Mouse (Mus musculus): ENCODE data around the gene Mtcl1.

- no peak for TF ChIP-seq CTCF (IDR thresholded peaks at IDR 0.05; ENCODE audit: borderline replicate concordance, control insufficient read depth, extremely low read depth, insufficient read depth, low read length, poor library complexity)
- no peak for TF ChIP-seq POLR2A (IDR thresholded peaks at IDR 0.05; ENCODE audit: control insufficient read depth, extremely low read depth, insufficient read depth, low read length, poor library complexity)
These were observed 7.7 kb upstream of the Mtcl1 start for GRCm38 (mm10) chr17:66457278-66457677.
